Comparison of ENCODE assay signal across 8 mouse cellular contexts in genomic region chr6:125661106-125661877, GRCm38 (mm10). TPM values are rescaled to one million over a fixed set of nuclear protein-coding genes. Genes with fewer than 3 reads are reported as not detected.
DNase-seq lines count a peak whose midpoint lies in the region; ATAC-seq and TF ChIP-seq lines count a peak whose summit lies in the region.

No protein-coding gene starts in this region.

- no peaks in the 10 kb centered on the region for H3K36me3 ChIP-seq in midbrain, embryonic 11.5 days (ENCODE audit: control insufficient read depth, insufficient read depth, low read length)
- no peaks in the 10 kb centered on the region for H3K36me3 ChIP-seq in midbrain, embryonic 15.5 days (replicated peaks)
- H3K36me3 ChIP-seq in kidney, embryonic 14.5 days (ENCODE audit: control insufficient read depth, insufficient read depth, low read length): no peaks in the 10 kb centered on the region
- H3K36me3 ChIP-seq in liver, adult 2 months (ENCODE audit: control insufficient read depth, insufficient read depth, low read length): no peaks in the 10 kb centered on the region

- no peaks in the 10 kb centered on the region for H3K4me1 ChIP-seq in midbrain, embryonic 11.5 days (ENCODE audit: control insufficient read depth, insufficient read depth, low read length)
- H3K4me1 ChIP-seq in midbrain, embryonic 15.5 days: no peaks in the 10 kb centered on the region
- peaks cover 7% of the 10 kb centered on the region for H3K4me1 ChIP-seq in cerebellum, adult 2 months (ENCODE audit: control insufficient read depth, insufficient read depth, low read length)
- no peaks in the 10 kb centered on the region for H3K4me1 ChIP-seq in kidney, embryonic 14.5 days (ENCODE audit: control insufficient read depth, insufficient read depth, low read length)
- no peaks in the 10 kb centered on the region for H3K4me1 ChIP-seq in liver, adult 2 months (ENCODE audit: control insufficient read depth, insufficient read depth, low read length)

- no peaks in the 10 kb centered on the region for H3K27me3 ChIP-seq in midbrain, embryonic 11.5 days (ENCODE audit: control insufficient read depth, insufficient read depth, low read length)
- H3K27me3 ChIP-seq in midbrain, embryonic 15.5 days (replicated peaks): no peaks in the 10 kb centered on the region
- no peaks in the 10 kb centered on the region for H3K27me3 ChIP-seq in cerebellum, adult 2 months (ENCODE audit: control insufficient read depth, insufficient read depth, low read length)
- H3K27me3 ChIP-seq in kidney, embryonic 14.5 days (ENCODE audit: control insufficient read depth, insufficient read depth, low read length): no peaks in the 10 kb centered on the region
- no peaks in the 10 kb centered on the region for H3K27me3 ChIP-seq in liver, adult 2 months (ENCODE audit: control insufficient read depth, insufficient read depth, low read length)

- TF ChIP-seq POLR2A in cerebellum, adult 2 months (IDR thresholded peaks at IDR 0.05; ENCODE audit: borderline replicate concordance, insufficient read depth, low read length): no peak
- no peak for TF ChIP-seq POLR2A in liver, adult 2 months (IDR thresholded peaks at IDR 0.05; ENCODE audit: extremely low read depth, insufficient read depth, low read length)

- no peak overlapping the region for H3K4me2 ChIP-seq in midbrain, embryonic 11.5 days
- no peak overlapping the region for H3K4me2 ChIP-seq in midbrain, embryonic 15.5 days
- no peak overlapping the region for H3K4me2 ChIP-seq in kidney, embryonic 14.5 days (replicated peaks; ENCODE audit: low read depth, low read length)

- no peak overlapping the region for H3K27ac ChIP-seq in midbrain, embryonic 11.5 days (ENCODE audit: low read depth, low read length)
- no peak overlapping the region for H3K27ac ChIP-seq in midbrain, embryonic 15.5 days
- H3K27ac ChIP-seq in cerebellum, adult 2 months (ENCODE audit: insufficient read depth, low read length): no peak overlapping the region
- no peak overlapping the region for H3K27ac ChIP-seq in kidney, embryonic 14.5 days (ENCODE audit: low read depth, low read length)
- no peak overlapping the region for H3K27ac ChIP-seq in liver, adult 2 months (replicated peaks; ENCODE audit: insufficient read depth, low read depth, low read length)

- WGBS in midbrain, embryonic 11.5 days: 46% methylated on average over 14 of the region's 14 CpGs
- 43% methylated on average over 14 of the region's 14 CpGs for WGBS in midbrain, embryonic 15.5 days
- 61% methylated on average over 14 of the region's 14 CpGs for WGBS in cerebellum, adult 2 months
- 43% methylated on average over 14 of the region's 14 CpGs for WGBS in kidney, embryonic 14.5 days
- WGBS in liver, adult 2 months: 53% methylated on average over 14 of the region's 14 CpGs

- H3K4me3 ChIP-seq in midbrain, embryonic 11.5 days (ENCODE audit: low read depth, low read length): no peak overlapping the region
- no peak overlapping the region for H3K4me3 ChIP-seq in midbrain, embryonic 15.5 days
- no peak overlapping the region for H3K4me3 ChIP-seq in cerebellum, adult 2 months (replicated peaks; ENCODE audit: insufficient read depth, low read depth, low read length)
- H3K4me3 ChIP-seq in kidney, embryonic 14.5 days (ENCODE audit: low read length): no peak overlapping the region
- H3K4me3 ChIP-seq in liver, adult 2 months (ENCODE audit: insufficient read depth, low read depth, low read length): no peak overlapping the region

- H3K9me3 ChIP-seq in midbrain, embryonic 11.5 days (ENCODE audit: control insufficient read depth, low read length): no peaks in the 10 kb centered on the region
- no peaks in the 10 kb centered on the region for H3K9me3 ChIP-seq in midbrain, embryonic 15.5 days
- H3K9me3 ChIP-seq in kidney, embryonic 14.5 days (ENCODE audit: control insufficient read depth, low read length): no peaks in the 10 kb centered on the region

- peak; percentile 68 for TF ChIP-seq CTCF in cerebellum, adult 2 months (IDR thresholded peaks at IDR 0.05; ENCODE audit: borderline replicate concordance, insufficient read depth, low read depth, low read length)
- peak; percentile 91 for TF ChIP-seq CTCF in liver, adult 2 months (IDR thresholded peaks at IDR 0.05; ENCODE audit: low read depth, low read length)

- no peak overlapping the region for H3K9ac ChIP-seq in midbrain, embryonic 11.5 days (ENCODE audit: low read length)
- no peak overlapping the region for H3K9ac ChIP-seq in midbrain, embryonic 15.5 days
- no peak overlapping the region for H3K9ac ChIP-seq in kidney, embryonic 14.5 days (ENCODE audit: low read depth, low read length)
- no peak overlapping the region for H3K9ac ChIP-seq in liver, adult 2 months (ENCODE audit: low read depth, low read length)

- H3K79me2 ChIP-seq in liver, adult 2 months (ENCODE audit: control insufficient read depth, insufficient read depth, low read length): no peaks in the 10 kb centered on the region

- peak; percentile 67; the same call in 1 of the 2 replicates for ATAC-seq in midbrain, embryonic 11.5 days (ENCODE audit: low FRiP score)
- ATAC-seq in midbrain, embryonic 15.5 days (replicated peaks): no peak
- peak; percentile 62; the same call in 1 of the 2 replicates for ATAC-seq in kidney, embryonic 14.5 days (ENCODE audit: low FRiP score, low TSS enrichment)

- peak; percentile 94 for DNase-seq in midbrain, embryonic 11.5 days (ENCODE audit: low spot score, missing footprints)
- peak; percentile 42 to 52 for DNase-seq in cerebellum, adult 2 months
- peak; percentile 54 to 55 for DNase-seq in frontal cortex, postnatal 25 days (ENCODE audit: low spot score in 2 of 2)
- peak; percentile 34 for DNase-seq in liver, adult 2 months (ENCODE audit: extremely low read depth, low read depth, low spot score)
- peak; percentile 72 for DNase-seq in ovary, postnatal 14 days (ENCODE audit: low spot score)
- peak; percentile 48 for DNase-seq in thymus, postnatal 25 days

RNA-seq across cellular contexts. Expression of gene Ano2, which starts 28.9 kb away (rescaled TPM):
- 0.25 and 0.31 TPM in 2 replicates for polyA plus RNA-seq in midbrain, embryonic 11.5 days (2014; fragmentation: Nextera tagmentation; extraction: Ambion mirVana)
- polyA plus RNA-seq in midbrain, embryonic 15.5 days (2015; fragmentation: Nextera tagmentation; extraction: Ambion mirVana): 0.19 and 0.34 TPM in 2 replicates
- 0.07 and 0.57 TPM in 2 replicates for polyA plus RNA-seq in cerebellum, adult 2 months (2012; rRNA removed)
- polyA plus RNA-seq in kidney, embryonic 14.5 days (2014; fragmentation: Nextera tagmentation; extraction: Ambion mirVana): 0.17 and 0.27 TPM in 2 replicates
- total RNA-seq in liver, adult 2 months (2014; rRNA removed): 0.07 and 0.09 TPM in 2 replicates
- polyA plus RNA-seq in liver, adult 2 months (2012; rRNA removed): 0.02 TPM in 1 of 2 replicates, not detected in the other

Comparison
In these comparisons a context has a peak if more than half of its experiments do, and no peak if none do; other contexts are left out.
1. DNase-seq: peak in every context shown above with its lines; median percentile 94 in midbrain, embryonic 11.5 days; 72 in ovary, postnatal 14 days; 54 in frontal cortex, postnatal 25 days; 48 in thymus, postnatal 25 days; 47 in cerebellum, adult 2 months; 34 in liver, adult 2 months.